Mouse (Mus musculus) intestine, postnatal 0 days (tissue): Measurements from ENCODE around the gene Cdc25b. TPM values are rescaled to one million over a fixed set of nuclear protein-coding genes. Genes with fewer than 3 reads are reported as not detected.

Experiments used
- ATAC-seq: fragments of 200-750 bp; cut with Nextera tagmentation; 2 replicates; pipeline ENCODE4 v1.8.0; 2017; ENCODE audit warnings: mild to moderate bottlenecking, moderate TSS enrichment, moderate library complexity
- H3K27ac ChIP-seq: fragments of 300-500 bp; sonication (generic); 2 replicates; pipeline ENCODE4 v1.5.1; 2014; ENCODE audit warnings: mild to moderate bottlenecking, low read depth, low read length, moderate library complexity
- H3K27me3 ChIP-seq: fragments of 300-500 bp; sonication (generic); replicated peaks from 2 replicates; pipeline ENCODE4 v1.6.1; 2014; ENCODE audit warnings: low read length, mixed read lengths; ENCODE audit not compliant: control insufficient read depth, insufficient read depth
- H3K36me3 ChIP-seq: fragments of 300-500 bp; sonication (generic); 2 replicates; pipeline ENCODE4 v1.6.1; 2014; ENCODE audit warnings: mild to moderate bottlenecking, moderate library complexity; ENCODE audit not compliant: control insufficient read depth, insufficient read depth
- H3K4me1 ChIP-seq: fragments of 300-500 bp; sonication (generic); replicated peaks from 2 replicates; pipeline ENCODE4 v1.6.1; 2014; ENCODE audit warnings: antibody characterized with exemption, low read length, mixed read lengths; ENCODE audit not compliant: control insufficient read depth, insufficient read depth
- H3K4me2 ChIP-seq: fragments of 300-500 bp; sonication (generic); replicated peaks from 2 replicates; pipeline ENCODE4 v1.6.1; 2014; ENCODE audit warnings: low read depth, mild to moderate bottlenecking, moderate library complexity
- H3K4me3 ChIP-seq: fragments of 300-500 bp; sonication (generic); 2 replicates; pipeline ENCODE4 v1.5.1; 2014; ENCODE audit warnings: low read depth, low read length
- H3K9ac ChIP-seq: fragments of 300-500 bp; sonication (generic); 2 replicates; pipeline ENCODE4 v1.6.1; 2014; ENCODE audit warnings: mild to moderate bottlenecking, low read depth, low read length
- H3K9me3 ChIP-seq: fragments of 300-500 bp; sonication (generic); 2 replicates; pipeline ENCODE4 v1.6.1; 2016; ENCODE audit warnings: mixed run types; ENCODE audit not compliant: control insufficient read depth
- CTCF ChIP-seq: sonication (generic); IDR thresholded peaks from 2 replicates; pipeline ENCODE4 v1.5.1; 2016; ENCODE audit warnings: low read depth, mild to moderate bottlenecking, control low read depth, antibody characterized with exemption, moderate library complexity
- WGBS: fragments of 180-500 bp; shearing (Covaris S2); extraction: QIAGEN DNeasy Blood & Tissue Kit; methylation state at CpG from one replicate; pipeline ENCODE4 v1.1.7; 2014; 5-methylcytosine and 5-hydroxymethylcytosine counted together
- polyA plus RNA-seq: library from polyadenylated mRNA; unstranded; fragments of >200 nt; fragmentation: Nextera tagmentation; extraction: Ambion mirVana; gene quantifications from 2 replicates; pipeline ENCODE4 v1.2.1, GENCODE M21; 2015

Gene Cdc25b
- polyA plus RNA-seq, 1 experiment from 2014 or later: 10.9 TPM

GRCm38 (mm10) chr2:131196606-131197316 is 10.0 kb downstream of the Cdc25b start:
- Histone ChIP-seq H3K27ac (no peak overlapping the region), H3K4me2 (no peak overlapping the region), H3K9ac (no peak overlapping the region), H3K4me3 (no peak overlapping the region), H3K9me3 (no peaks in the 10 kb centered on the region), H3K27me3 (no peaks in the 10 kb centered on the region), H3K36me3 (peaks cover 34% of the 10 kb centered on the region), H3K4me1 (no peaks in the 10 kb centered on the region)
- WGBS: 87% methylated on average over 16 of the region's 16 CpGs
- peak; percentile 32; the same call in 1 of the 2 replicates for ATAC-seq
- TF ChIP-seq CTCF: no peak

GRCm38 (mm10) chr2:131200710-131201109 is 14.0 kb downstream of the Cdc25b start:
- ATAC-seq: no peak
- Histone ChIP-seq H3K4me2 (no peak overlapping the region), H3K27ac (no peak overlapping the region), H3K36me3 (peaks cover 14% of the 10 kb centered on the region), H3K4me3 (no peak overlapping the region), H3K9me3 (no peaks in the 10 kb centered on the region), H3K27me3 (no peaks in the 10 kb centered on the region), H3K9ac (no peak overlapping the region), H3K4me1 (peaks cover 9% of the 10 kb centered on the region; the same call in 1 of the 2 replicates)
- WGBS: 75% methylated on average over 2 of the region's 2 CpGs
- no peak for TF ChIP-seq CTCF

- no peak overlapping the region for H3K27ac ChIP-seq
- TF ChIP-seq CTCF: no peak
- ATAC-seq: no peak
- H3K9ac ChIP-seq: no peak overlapping the region
- no peak overlapping the region for H3K4me2 ChIP-seq
- H3K27me3 ChIP-seq: no peaks in the 10 kb centered on the region
- 94% methylated on average over 3 of the region's 3 CpGs for WGBS
- peaks cover 14% of the 10 kb centered on the region for H3K36me3 ChIP-seq
- no peak overlapping the region for H3K4me3 ChIP-seq
- H3K4me1 ChIP-seq: peaks cover 9% of the 10 kb centered on the region; the same call in 1 of the 2 replicates
- H3K9me3 ChIP-seq: no peaks in the 10 kb centered on the region
These were observed 14.5 kb downstream of the Cdc25b start for GRCm38 (mm10) chr2:131201262-131201661.

- peak; percentile 43; the same call in 1 of the 2 replicates for ATAC-seq
- Histone ChIP-seq H3K27ac (peak overlapping the region; percentile 87; the same call in 1 of the 2 replicates), H3K4me3 (no peak overlapping the region), H3K9me3 (no peaks in the 10 kb centered on the region), H3K27me3 (no peaks in the 10 kb centered on the region), H3K9ac (no peak overlapping the region), H3K4me1 (peaks cover 9% of the 10 kb centered on the region; the same call in 1 of the 2 replicates), H3K4me2 (no peak overlapping the region), H3K36me3 (no peaks in the 10 kb centered on the region; the same call in 1 of the 2 replicates)
- 73% methylated on average over 6 of the region's 6 CpGs for WGBS
- TF ChIP-seq CTCF: no peak
These were observed 17.2 kb downstream of the Cdc25b start for GRCm38 (mm10) chr2:131203816-131204409.

- H3K27ac ChIP-seq: peak overlapping the region; percentile 87
- peaks cover 12% of the 10 kb centered on the region for H3K4me1 ChIP-seq
- no peak; the same call in 1 of the 2 replicates for TF ChIP-seq CTCF
- no peaks in the 10 kb centered on the region for H3K9me3 ChIP-seq
- peak overlapping the region; percentile 25; the same call in 1 of the 2 replicates for H3K4me2 ChIP-seq
- WGBS: 7% methylated on average over 7 of the region's 7 CpGs
- no peak overlapping the region for H3K4me3 ChIP-seq
- 0 out of 2 replicates have a peak overlapping the region, but pooled peaks have one; percentile 18 for H3K9ac ChIP-seq
- H3K36me3 ChIP-seq: no peaks in the 10 kb centered on the region
- H3K27me3 ChIP-seq: no peaks in the 10 kb centered on the region
- peak; percentile 95 for ATAC-seq
These were observed 17.7 kb downstream of the Cdc25b start for GRCm38 (mm10) chr2:131204410-131204981.

- Histone ChIP-seq H3K27ac (no peak overlapping the region), H3K9me3 (no peaks in the 10 kb centered on the region), H3K9ac (no peak overlapping the region), H3K4me2 (no peak overlapping the region), H3K4me3 (no peak overlapping the region), H3K36me3 (no peaks in the 10 kb centered on the region), H3K4me1 (peaks cover 13% of the 10 kb centered on the region), H3K27me3 (no peaks in the 10 kb centered on the region)
- TF ChIP-seq CTCF: no peak
- ATAC-seq: no peak
- WGBS: 72% methylated on average over 8 of the region's 8 CpGs
These were observed 18.9 kb downstream of the Cdc25b start for GRCm38 (mm10) chr2:131205521-131206182.
